ENCODE assay signal across 7 mouse cellular contexts in genomic region chr19:5799566-5800349, GRCm38 (mm10). TPM values are rescaled to one million over a fixed set of nuclear protein-coding genes. Genes with fewer than 3 reads are reported as not detected.
DNase-seq lines count a peak whose midpoint lies in the region; ATAC-seq and TF ChIP-seq lines count a peak whose summit lies in the region.

No protein-coding gene starts in this region.

- ATAC-seq in megakaryocyte, adult 5-6 weeks (ENCODE audit: poor library complexity, severe bottlenecking): no peak
- no peak for ATAC-seq in lung, postnatal 0 days

- no peaks in the 10 kb centered on the region for H3K27me3 ChIP-seq in megakaryocyte, embryonic 14.5 days (replicated peaks)
- no peaks in the 10 kb centered on the region for H3K27me3 ChIP-seq in hindbrain, embryonic 10.5 days (ENCODE audit: insufficient read depth, poor library complexity, severe bottlenecking)
- H3K27me3 ChIP-seq in lung, postnatal 0 days (replicated peaks; ENCODE audit: insufficient read depth, low read length): no peaks in the 10 kb centered on the region

- H3K4me1 ChIP-seq in megakaryocyte, embryonic 14.5 days: peaks cover 43% of the 10 kb centered on the region
- peaks cover 51% of the 10 kb centered on the region for H3K4me1 ChIP-seq in hindbrain, embryonic 10.5 days (replicated peaks)
- H3K4me1 ChIP-seq in lung, postnatal 0 days (ENCODE audit: insufficient read depth, low read depth, low read length): peaks cover 15% of the 10 kb centered on the region; the same call in 1 of the 2 replicates

- TF ChIP-seq EP300 in lung, postnatal 0 days (IDR thresholded peaks at IDR 0.05): peak; percentile 32; the same call in 1 of the 2 replicates

- H3K9ac ChIP-seq in lung, postnatal 0 days (replicated peaks; ENCODE audit: low read depth): peak overlapping the region; percentile 98

- H3K9me3 ChIP-seq in megakaryocyte, embryonic 14.5 days: no peaks in the 10 kb centered on the region
- no peaks in the 10 kb centered on the region for H3K9me3 ChIP-seq in hindbrain, embryonic 10.5 days
- no peaks in the 10 kb centered on the region for H3K9me3 ChIP-seq in lung, postnatal 0 days (ENCODE audit: low read length)

- H3K27ac ChIP-seq in hindbrain, embryonic 10.5 days: peak overlapping the region; percentile 100
- H3K27ac ChIP-seq in lung, postnatal 0 days (ENCODE audit: low read length): peak overlapping the region; percentile 99

- peak; percentile 46 for DNase-seq in cerebellum, adult 9-11 months
- peak; percentile 35 for DNase-seq in hindbrain, embryonic 10.5 days (ENCODE audit: low spot score)
- peak; percentile 79 for DNase-seq in lung, postnatal 0 days (ENCODE audit: low spot score)
- DNase-seq in right cerebral cortex, postnatal 36 days (ENCODE audit: low spot score in 2 of 2): no peak
- DNase-seq in right cerebral cortex, postnatal 4 days: no peak

- whole genome bisulfite sequencing in hindbrain, embryonic 10.5 days: 2% methylated on average over 10 of the region's 10 CpGs
- 0% methylated on average over 10 of the region's 10 CpGs for WGBS in lung, postnatal 0 days

- peaks cover 67% of the 10 kb centered on the region for H3K36me3 ChIP-seq in megakaryocyte, embryonic 14.5 days (replicated peaks; ENCODE audit: low read length)
- peaks cover 62% of the 10 kb centered on the region for H3K36me3 ChIP-seq in hindbrain, embryonic 10.5 days
- H3K36me3 ChIP-seq in lung, postnatal 0 days (ENCODE audit: insufficient read depth, low read length): peaks cover 31% of the 10 kb centered on the region; the same call in 1 of the 2 replicates

- H3K4me2 ChIP-seq in lung, postnatal 0 days (replicated peaks; ENCODE audit: low read depth, low read length): peak overlapping the region; percentile 85

- peak overlapping the region; percentile 100 for H3K4me3 ChIP-seq in megakaryocyte, embryonic 14.5 days (replicated peaks)
- H3K4me3 ChIP-seq in hindbrain, embryonic 10.5 days: peak overlapping the region; percentile 91
- peak overlapping the region; percentile 71 for H3K4me3 ChIP-seq in lung, postnatal 0 days (ENCODE audit: low read depth, low read length)

- TF ChIP-seq CTCF in lung, postnatal 0 days (IDR thresholded peaks at IDR 0.05): no peak

RNA-seq across cellular contexts. Expression of gene Scyl1, which starts 28.5 kb away (rescaled TPM):
- polyA plus RNA-seq in megakaryocyte, embryonic 14.5 days (2012; ENCODE audit: insufficient read depth, low replicate concordance): 30.0 and 71.8 TPM in 2 replicates
- 20.2 and 21.8 TPM in 2 replicates for total RNA-seq in megakaryocyte, adult 5-6 weeks (2015)
- 30.9 and 41.5 TPM in 2 replicates for total RNA-seq in megakaryocyte, adult 5-6 weeks (2017)
- polyA plus RNA-seq in hindbrain, embryonic 10.5 days (2016; fragmentation: Nextera tagmentation; extraction: Ambion mirVana): 68.2 and 69.5 TPM in 2 replicates
- 64.6 TPM in 2 replicates for polyA plus RNA-seq in lung, postnatal 0 days (2015; fragmentation: Nextera tagmentation; extraction: Ambion mirVana)

RNA-seq across cellular contexts. Expression of gene Ltbp3, which starts 59.1 kb away (rescaled TPM):
- 1.3 and 7.9 TPM in 2 replicates for polyA plus RNA-seq in megakaryocyte, embryonic 14.5 days (2012; ENCODE audit: insufficient read depth, low replicate concordance)
- total RNA-seq in megakaryocyte, adult 5-6 weeks (2015): 1.5 TPM in 1 of 2 replicates, not detected in the other
- total RNA-seq in megakaryocyte, adult 5-6 weeks (2017): 0.18 and 2.8 TPM in 2 replicates
- 2.7 and 6.9 TPM in 2 replicates for polyA plus RNA-seq in hindbrain, embryonic 10.5 days (2016; fragmentation: Nextera tagmentation; extraction: Ambion mirVana)
- polyA plus RNA-seq in lung, postnatal 0 days (2015; fragmentation: Nextera tagmentation; extraction: Ambion mirVana): 51.9 and 59.6 TPM in 2 replicates

Comparison
In these comparisons a context has a peak if more than half of its experiments do, and no peak if none do; other contexts are left out.
1. DNase-seq: peak in cerebellum, adult 9-11 months (single experiment), hindbrain, embryonic 10.5 days (single experiment) and lung, postnatal 0 days (single experiment); none in right cerebral cortex, postnatal 36 days (0 of 2) and right cerebral cortex, postnatal 4 days (single experiment).
2. Peak in every context shown above with its lines, with median percentiles within 50 percentile points of each other: H3K4me3 ChIP-seq.